Comparison of ENCODE assay signal across 1 mouse cellular context in genomic region chr11:69919053-69919452, GRCm38 (mm10).
TF ChIP-seq lines count a peak whose summit lies in the region.

No protein-coding gene starts in this region.

TF ChIP-seq in MEL, 35 proteins besides CTCF, POLR2A, EP300 and RAD21 (continued from another document):
- TF ChIP-seq TAL1 (IDR thresholded peaks at IDR 0.05; ENCODE audit: low read length) (no peak), NRF1 (IDR thresholded peaks at IDR 0.05; ENCODE audit: insufficient read depth, low read depth, low read length, poor library complexity, severe bottlenecking) (no peak), KAT2A (conservative IDR thresholded peaks at IDR 0.05; ENCODE audit: low read depth, low read length) (no peak), MAX (IDR thresholded peaks at IDR 0.05; ENCODE audit: low read length) (no peak), TCF12 (IDR thresholded peaks at IDR 0.05; ENCODE audit: low read depth, low read length) (no peak), NELFE (IDR thresholded peaks at IDR 0.05; ENCODE audit: low read depth, low read length) (no peak), MYC (IDR thresholded peaks at IDR 0.05; ENCODE audit: low read depth, low read length) (no peak)
TF ChIP-seq in MEL: peak in this region for 0.
